Mouse (Mus musculus): ENCODE data around the gene Glipr1l1.

- TF ChIP-seq CTCF (IDR thresholded peaks at IDR 0.05; ENCODE audit: borderline replicate concordance, extremely low read depth, insufficient read depth, insufficient read length) = no peak
- TF ChIP-seq POLR2A (IDR thresholded peaks at IDR 0.05; ENCODE audit: borderline replicate concordance, extremely low read depth, insufficient read depth, insufficient read length, poor library complexity, severe bottlenecking) = no peak
Observed at GRCm38 (mm10) chr10:112023585-112023984, 36.4 kb upstream of the Glipr1l1 start.

Measured in brain, embryonic 14.5 days (tissue).